Mouse (Mus musculus): ENCODE measurements around the gene Fam172a. TPM values are rescaled to one million over a fixed set of nuclear protein-coding genes. Genes with fewer than 3 reads are reported as not detected.

The Fam172a gene
- polyA plus RNA-seq, 1 experiment: 20.6 TPM

GRCm38 (mm10) chr13:77977121-77977520 is 275.3 kb downstream of the Fam172a start:
- DNase-seq (ENCODE audit: low read depth): peak; percentile 63
- TF ChIP-seq CTCF (IDR thresholded peaks at IDR 0.05; ENCODE audit: borderline replicate concordance, extremely low read depth, insufficient read depth, insufficient read length): no peak
- TF ChIP-seq POLR2A (IDR thresholded peaks at IDR 0.05; ENCODE audit: borderline replicate concordance, extremely low read depth, insufficient read depth, insufficient read length, poor library complexity, severe bottlenecking): no peak

DNA sequence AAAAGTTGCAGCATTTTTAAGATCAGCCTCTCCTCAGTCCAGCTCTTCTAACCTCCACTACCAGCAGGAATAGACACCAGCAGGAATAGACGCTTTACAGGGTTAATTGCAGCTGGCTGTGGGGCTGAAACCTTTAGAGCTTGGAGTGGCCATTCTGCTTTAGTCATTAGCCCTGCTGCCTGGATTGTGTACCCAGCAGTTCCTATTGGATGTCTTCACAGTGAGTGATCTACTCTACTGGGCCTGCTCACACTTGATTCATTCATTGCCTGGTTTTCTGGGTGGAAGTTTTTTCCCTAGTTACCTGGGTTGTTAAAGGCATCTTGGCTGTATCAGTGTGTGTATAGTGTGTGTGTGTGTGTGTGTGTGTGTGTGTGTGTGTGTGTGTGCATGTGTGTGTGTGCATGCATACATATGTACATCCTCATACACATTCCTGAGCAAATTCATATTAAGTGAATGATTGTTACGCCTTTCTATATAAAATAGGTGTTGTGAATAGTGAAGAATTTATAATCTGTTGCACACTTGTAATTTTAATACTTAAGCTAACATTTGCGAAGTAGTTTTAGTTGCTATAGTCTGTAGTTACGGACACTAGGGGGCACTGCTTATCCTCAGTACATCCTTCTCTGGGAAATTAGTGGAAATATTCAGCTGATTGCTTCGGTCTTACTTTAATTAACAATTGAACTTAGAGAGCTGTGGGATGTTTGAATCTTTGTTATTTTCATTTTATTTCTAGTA is 280.4 kb downstream of the Fam172a start:
- TF ChIP-seq POLR2A (IDR thresholded peaks at IDR 0.05; ENCODE audit: borderline replicate concordance, extremely low read depth, insufficient read depth, insufficient read length, poor library complexity, severe bottlenecking): no peak
- TF ChIP-seq CTCF (IDR thresholded peaks at IDR 0.05; ENCODE audit: borderline replicate concordance, extremely low read depth, insufficient read depth, insufficient read length): peak; percentile 28; the same call in 1 of the 2 replicates
- peak; percentile 91 for DNase-seq (ENCODE audit: low read depth)

DNA sequence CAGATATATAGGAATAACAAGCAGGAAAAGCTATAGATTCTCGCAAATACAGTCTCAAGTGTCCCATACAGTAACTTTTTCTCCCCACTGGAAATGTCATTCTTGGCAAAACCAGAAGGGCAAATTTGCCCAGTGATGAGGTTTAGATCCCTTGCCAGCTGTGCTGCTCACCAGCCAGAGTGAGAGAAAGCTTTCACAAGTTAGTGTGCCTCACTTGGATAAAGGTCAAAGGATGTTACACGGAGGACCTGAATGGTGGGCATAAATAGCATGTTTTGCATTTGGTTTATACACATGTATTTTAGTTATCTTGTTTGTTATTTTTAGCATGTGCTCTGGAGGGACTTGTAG is 281.0 kb downstream of the Fam172a start:
- no peak for DNase-seq (ENCODE audit: low read depth)

DNA sequence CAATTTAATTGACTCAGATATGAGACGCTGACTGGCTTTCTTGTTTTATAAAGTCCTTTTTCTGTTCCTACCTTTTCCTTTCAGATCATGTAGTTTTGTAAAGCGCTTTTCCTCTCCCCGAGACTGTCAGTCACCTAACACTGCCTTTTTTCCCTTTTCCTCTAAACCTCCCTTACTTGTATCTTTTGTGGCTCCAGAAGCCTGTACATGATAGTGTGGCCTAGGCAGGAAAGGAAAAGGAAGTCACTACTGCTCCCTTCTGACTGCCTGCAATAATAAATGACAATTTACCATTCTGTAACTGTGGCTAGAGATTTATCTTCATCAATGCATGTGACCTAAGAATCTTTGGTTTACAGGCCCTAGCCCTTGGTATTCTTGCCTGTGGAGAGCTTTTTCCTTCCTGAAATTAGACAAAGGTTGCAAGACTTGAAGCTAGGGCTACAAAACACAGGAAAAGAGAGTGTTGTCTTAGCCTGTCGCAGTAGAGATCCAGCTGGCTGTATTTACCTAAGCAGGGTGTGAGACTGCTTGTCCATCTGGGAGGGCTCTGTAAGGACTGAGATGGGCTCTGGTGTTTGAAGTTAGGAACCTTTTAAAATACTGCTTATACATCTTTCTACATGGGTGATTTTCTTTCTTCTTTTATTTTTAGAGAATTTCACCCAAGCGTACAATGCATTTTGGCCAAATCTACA is 289.5 kb downstream of the Fam172a start:
- DNase-seq (ENCODE audit: low read depth): peak; percentile 58
- no peak for TF ChIP-seq CTCF (IDR thresholded peaks at IDR 0.05; ENCODE audit: borderline replicate concordance, extremely low read depth, insufficient read depth, insufficient read length)
- TF ChIP-seq POLR2A (IDR thresholded peaks at IDR 0.05; ENCODE audit: borderline replicate concordance, extremely low read depth, insufficient read depth, insufficient read length, poor library complexity, severe bottlenecking): no peak

More for the DNA sequence above, 281.0 kb downstream of the Fam172a start:
- TF ChIP-seq CTCF (IDR thresholded peaks at IDR 0.05; ENCODE audit: borderline replicate concordance, extremely low read depth, insufficient read depth, insufficient read length) (no peak; the same call in 1 of the 2 replicates), POLR2A (IDR thresholded peaks at IDR 0.05; ENCODE audit: borderline replicate concordance, extremely low read depth, insufficient read depth, insufficient read length, poor library complexity, severe bottlenecking) (no peak)

DNA sequence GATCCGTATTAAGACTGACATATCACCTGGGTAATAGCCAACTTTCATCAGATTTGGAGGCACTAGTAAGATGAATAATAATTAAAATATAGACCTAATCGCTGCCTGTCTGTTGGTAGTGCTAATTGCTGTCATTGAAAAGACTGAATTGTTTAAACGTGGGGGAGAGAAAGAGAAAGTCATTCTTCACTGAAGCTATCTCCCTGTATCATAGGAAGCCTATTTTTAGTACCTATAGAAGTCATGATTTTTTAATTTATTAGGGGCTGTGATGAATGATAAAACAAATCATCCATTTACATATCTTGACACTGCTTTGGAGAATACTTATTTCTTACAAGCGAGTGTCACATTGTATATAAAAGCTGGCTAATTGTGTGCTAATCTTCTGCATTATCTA is 302.8 kb downstream of the Fam172a start:
- peak; percentile 48 for DNase-seq (ENCODE audit: low read depth)
- TF ChIP-seq CTCF (IDR thresholded peaks at IDR 0.05; ENCODE audit: borderline replicate concordance, extremely low read depth, insufficient read depth, insufficient read length) (no peak), POLR2A (IDR thresholded peaks at IDR 0.05; ENCODE audit: borderline replicate concordance, extremely low read depth, insufficient read depth, insufficient read length, poor library complexity, severe bottlenecking) (no peak)

- DNase-seq (ENCODE audit: low read depth): peak; percentile 85
- TF ChIP-seq CTCF (IDR thresholded peaks at IDR 0.05; ENCODE audit: borderline replicate concordance, extremely low read depth, insufficient read depth, insufficient read length) (no peak), POLR2A (IDR thresholded peaks at IDR 0.05; ENCODE audit: borderline replicate concordance, extremely low read depth, insufficient read depth, insufficient read length, poor library complexity, severe bottlenecking) (no peak)
Observed at GRCm38 (mm10) chr13:78005344-78005743, 303.5 kb downstream of the Fam172a start.

GRCm38 (mm10) chr13:78010176-78010575 is 308.3 kb downstream of the Fam172a start:
- DNase-seq (ENCODE audit: low read depth): no peak
- TF ChIP-seq POLR2A (IDR thresholded peaks at IDR 0.05; ENCODE audit: borderline replicate concordance, extremely low read depth, insufficient read depth, insufficient read length, poor library complexity, severe bottlenecking) (no peak), CTCF (IDR thresholded peaks at IDR 0.05; ENCODE audit: borderline replicate concordance, extremely low read depth, insufficient read depth, insufficient read length) (no peak)

- DNase-seq (ENCODE audit: low read depth): no peak
- TF ChIP-seq CTCF (IDR thresholded peaks at IDR 0.05; ENCODE audit: borderline replicate concordance, extremely low read depth, insufficient read depth, insufficient read length): peak; percentile 36; the same call in 1 of the 2 replicates
- TF ChIP-seq POLR2A (IDR thresholded peaks at IDR 0.05; ENCODE audit: borderline replicate concordance, extremely low read depth, insufficient read depth, insufficient read length, poor library complexity, severe bottlenecking): no peak
Observed at GRCm38 (mm10) chr13:78024683-78025294, 323.0 kb downstream of the Fam172a start, which contains the start of gene Pou5f2. Gene Pou5f2 (plus strand): TSS chr13:78024902.

DNA sequence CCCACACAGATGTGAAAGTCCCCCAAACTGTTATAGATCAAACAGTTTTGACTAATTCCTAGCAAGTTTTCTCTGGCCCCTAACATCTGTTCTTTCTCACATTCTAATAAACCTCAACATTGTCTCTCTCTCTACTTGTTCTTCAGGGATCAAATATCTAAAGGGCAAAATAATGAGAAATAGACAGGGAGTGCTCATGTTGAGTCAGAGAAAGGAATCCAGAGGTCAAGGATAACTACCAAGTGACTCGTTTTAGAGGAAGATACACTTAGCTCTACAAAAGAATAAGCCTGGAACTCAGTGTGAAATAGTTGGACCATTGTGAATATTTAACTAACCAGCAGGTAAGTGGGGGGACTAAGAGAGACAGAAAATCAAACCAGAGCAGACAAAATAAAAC is 331.0 kb downstream of the Fam172a start:
- no peak for DNase-seq (ENCODE audit: low read depth)
- TF ChIP-seq CTCF (IDR thresholded peaks at IDR 0.05; ENCODE audit: borderline replicate concordance, extremely low read depth, insufficient read depth, insufficient read length): no peak
- no peak for TF ChIP-seq POLR2A (IDR thresholded peaks at IDR 0.05; ENCODE audit: borderline replicate concordance, extremely low read depth, insufficient read depth, insufficient read length, poor library complexity, severe bottlenecking)

DNA sequence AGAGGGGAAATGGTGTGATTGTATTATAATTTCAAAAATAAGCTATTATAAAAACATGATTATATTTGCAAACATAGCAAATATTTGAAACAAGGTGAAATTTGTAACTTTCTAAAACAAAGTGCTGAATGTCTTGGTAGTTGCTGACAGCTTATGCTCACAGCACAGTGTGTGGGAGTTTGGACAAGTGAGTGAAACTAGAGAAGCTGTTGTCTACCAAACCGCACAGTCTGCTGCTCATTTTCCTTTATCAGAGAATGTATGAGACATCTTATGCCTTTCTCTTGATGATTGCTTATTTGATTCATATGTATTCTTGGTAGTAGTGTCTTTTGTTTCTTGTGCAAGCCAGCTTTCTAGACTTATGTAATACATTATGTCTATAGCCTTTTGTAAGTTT is 335.4 kb downstream of the Fam172a start:
- no peak for TF ChIP-seq CTCF (IDR thresholded peaks at IDR 0.05; ENCODE audit: borderline replicate concordance, extremely low read depth, insufficient read depth, insufficient read length)
- TF ChIP-seq POLR2A (IDR thresholded peaks at IDR 0.05; ENCODE audit: borderline replicate concordance, extremely low read depth, insufficient read depth, insufficient read length, poor library complexity, severe bottlenecking): no peak
- DNase-seq (ENCODE audit: low read depth): no peak

DNA sequence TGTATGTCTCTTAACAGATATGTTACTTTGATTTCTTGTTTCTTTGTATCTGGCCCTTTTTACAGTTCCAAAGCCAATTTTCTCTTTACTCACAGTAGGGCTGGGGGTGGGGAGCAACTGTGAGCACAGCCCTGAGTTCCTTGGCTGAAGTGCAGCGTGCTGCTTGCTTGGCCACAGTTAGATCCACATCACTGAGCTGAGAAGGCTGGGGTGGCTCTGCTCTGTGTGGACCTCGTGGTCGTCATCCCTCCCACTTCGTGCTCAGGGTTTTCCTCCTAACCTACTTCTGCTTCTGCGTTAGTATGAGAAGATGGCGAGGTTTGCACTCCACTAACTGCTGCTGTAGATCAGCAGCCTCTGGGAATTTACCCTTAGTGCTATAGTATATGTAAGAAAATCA is 341.4 kb downstream of the Fam172a start:
- no peak for DNase-seq (ENCODE audit: low read depth)
- TF ChIP-seq POLR2A (IDR thresholded peaks at IDR 0.05; ENCODE audit: borderline replicate concordance, extremely low read depth, insufficient read depth, insufficient read length, poor library complexity, severe bottlenecking): no peak
